Mouse (Mus musculus): ENCODE data around the gene Cyp2j13. TPM values are rescaled to one million over a fixed set of nuclear protein-coding genes. Genes with fewer than 3 reads are reported as not detected.
"Not testable (repeated sequence)": the region's sequence is repeated elsewhere in the genome, so short reads cannot be mapped to it uniquely, and the experiment has no call there.

Gene Cyp2j13
- not detected for total RNA-seq (2021)
- long read RNA-seq, experiment 1, result 0 reads
- long read RNA-seq, experiment 2, result 0 reads

DNA sequence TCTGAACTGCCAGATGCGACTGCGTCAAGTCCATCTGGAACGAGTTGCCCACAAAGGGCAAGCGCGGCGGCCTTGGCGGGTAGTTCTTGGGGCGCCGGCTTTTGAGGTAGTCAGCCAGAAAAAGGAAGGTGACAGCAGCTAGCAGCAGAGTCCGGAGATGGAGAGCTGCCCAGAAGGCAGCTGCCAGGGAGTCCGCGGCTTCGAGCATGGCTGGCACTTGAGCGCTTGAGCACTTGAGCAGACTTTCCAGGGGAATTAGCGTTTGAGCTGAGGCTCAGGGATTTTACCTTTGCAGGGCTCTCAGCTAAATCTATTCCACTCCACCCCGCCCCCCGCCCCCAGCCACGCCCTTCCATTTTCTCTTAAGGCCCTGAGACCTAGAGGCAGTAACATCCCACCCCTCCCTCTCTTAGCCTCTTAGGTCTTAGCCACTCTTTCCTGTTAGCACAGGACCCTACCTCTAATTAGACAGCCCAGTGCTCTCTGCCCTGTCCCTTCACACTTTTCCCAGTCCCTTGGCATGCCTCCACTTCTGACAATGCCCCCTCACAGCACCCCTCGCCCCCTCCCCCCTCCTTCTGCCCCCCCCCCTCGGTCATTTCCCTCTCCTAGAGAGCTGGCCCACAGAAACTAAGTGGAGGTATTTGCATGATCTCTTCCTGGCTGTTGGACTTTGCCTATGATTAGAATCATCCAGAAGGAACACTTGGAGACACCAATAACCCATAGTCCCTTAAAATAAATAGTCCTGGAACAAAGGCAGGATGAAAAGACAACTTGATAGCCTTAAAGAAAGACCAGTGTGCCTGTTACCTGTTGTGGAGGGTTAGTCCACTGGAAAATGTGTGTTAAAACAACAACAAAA, at the start of gene Cyp2j13:
Gene Cyp2j13 (minus strand): TSS at position 286 of the 865 bp plus-strand sequence.
- peak in 1 of 2 experiments; percentile 1 for DNase-seq (ENCODE audit: low spot score in 2 of 2)

DNA sequence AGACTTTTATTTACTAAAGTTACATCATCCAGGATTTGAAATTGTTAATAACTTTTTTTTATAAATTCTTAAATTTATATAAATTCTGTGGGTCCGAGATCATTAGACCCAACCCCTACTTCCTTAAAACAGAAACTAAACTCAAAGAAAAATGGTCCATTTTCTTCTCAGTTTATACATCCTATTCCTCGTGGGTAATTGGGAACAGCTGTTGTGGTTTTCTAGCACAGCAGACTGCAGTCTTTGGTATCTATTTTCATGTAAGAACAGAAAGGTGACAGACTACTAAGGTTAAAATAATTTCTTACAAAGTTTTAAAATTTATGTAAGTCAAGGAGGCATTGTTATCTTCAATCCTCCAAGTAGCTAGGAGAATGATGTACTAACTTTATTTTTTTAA, 19.5 kb upstream of the Cyp2j13 start:
- DNase-seq (ENCODE audit: low spot score in 2 of 2), result no peak

DNA sequence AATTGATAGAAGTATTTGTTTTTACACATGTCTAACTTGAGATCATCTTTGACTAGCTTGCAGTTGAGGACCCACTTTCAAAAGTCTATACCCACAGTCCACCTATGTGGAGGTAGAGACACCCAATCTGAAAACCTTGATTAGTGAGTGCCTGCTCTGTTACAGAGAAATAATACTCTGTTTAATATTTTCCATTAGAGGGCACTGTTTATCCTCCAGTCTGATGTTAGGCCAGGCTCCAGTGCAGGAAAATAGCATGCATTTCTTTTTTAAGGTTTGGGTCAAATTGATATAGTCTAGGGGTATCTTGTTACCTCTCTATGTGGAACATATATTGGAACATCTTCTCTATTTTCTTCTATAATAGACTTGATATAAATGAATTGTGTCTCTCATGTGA, 14.5 kb upstream of the Cyp2j13 start:
- no peak for DNase-seq (ENCODE audit: low spot score in 2 of 2)

DNA sequence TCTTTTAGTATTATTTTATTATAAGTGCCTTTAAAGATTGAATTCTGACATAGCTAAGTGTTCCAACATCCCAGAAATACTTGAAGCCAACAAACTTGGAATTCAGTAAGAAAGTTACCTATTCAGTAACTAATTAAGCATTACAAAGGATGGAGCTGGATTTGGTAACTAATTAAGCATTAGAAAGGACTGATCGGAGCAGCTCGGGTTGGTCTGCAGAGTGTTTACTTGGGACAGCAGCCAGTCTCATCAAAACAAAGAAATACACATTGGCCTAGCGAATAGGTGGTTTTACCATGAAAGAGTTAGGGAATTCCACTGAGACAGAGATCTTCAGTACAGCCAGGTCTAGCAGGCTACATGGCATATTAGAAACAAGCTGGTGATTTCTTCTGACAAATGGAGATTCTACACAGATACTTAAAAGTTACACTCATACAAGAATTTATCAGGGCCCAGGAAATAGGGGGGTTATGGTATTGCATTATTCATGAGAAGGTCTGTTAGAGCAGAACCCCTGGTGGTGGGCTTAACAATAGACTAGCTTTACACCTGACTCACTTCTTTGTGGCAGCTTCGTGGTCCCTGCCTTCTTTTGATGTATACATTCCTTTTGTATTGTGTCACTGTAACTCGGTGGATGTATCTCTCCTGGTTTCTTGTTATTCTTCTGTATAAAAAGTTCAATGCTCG, 12.2 kb upstream of the Cyp2j13 start:
- DNase-seq (ENCODE audit: low spot score in 2 of 2), result not testable (repeated sequence)

DNA sequence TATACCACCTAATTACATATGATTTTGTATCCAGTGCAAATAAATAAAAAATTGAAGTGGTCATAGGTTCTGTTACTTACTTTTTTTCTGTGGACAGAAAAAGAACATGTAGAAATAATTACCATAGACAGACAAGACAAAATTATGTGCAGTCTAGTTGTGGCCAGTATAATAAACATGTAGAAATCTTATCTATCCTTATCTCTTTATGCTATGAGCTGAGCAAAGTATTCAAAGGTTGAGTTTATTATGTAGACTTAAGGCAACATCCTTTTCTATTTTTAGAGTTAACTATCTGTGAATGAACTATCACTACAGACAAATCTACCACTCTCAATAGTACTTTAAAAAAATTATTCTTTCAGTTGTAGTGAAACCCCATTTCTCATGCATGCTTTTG, 962 bp upstream of the Cyp2j13 start:
- DNase-seq (ENCODE audit: low spot score in 2 of 2), result no peak

DNA sequence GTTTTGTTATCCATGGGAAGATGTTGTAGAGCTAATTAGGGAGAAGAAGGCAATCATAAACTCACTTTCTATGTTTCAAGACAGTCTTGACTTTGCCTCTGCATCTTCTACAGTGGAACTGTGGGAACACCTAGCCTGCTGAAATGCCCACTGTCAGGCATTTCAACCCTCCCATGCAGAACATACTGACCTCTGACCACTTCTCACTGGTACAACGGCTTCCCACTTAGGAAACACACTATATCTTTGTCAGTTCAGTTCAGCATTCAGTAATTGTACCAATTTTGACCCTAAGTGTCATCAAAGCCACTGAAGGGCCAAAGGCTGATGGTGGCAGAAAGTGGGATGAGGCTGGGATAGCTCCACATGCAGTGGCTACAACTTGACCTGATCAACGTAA, 15.3 kb downstream of the Cyp2j13 start:
- DNase-seq (ENCODE audit: low spot score in 2 of 2), result no peak

DNA sequence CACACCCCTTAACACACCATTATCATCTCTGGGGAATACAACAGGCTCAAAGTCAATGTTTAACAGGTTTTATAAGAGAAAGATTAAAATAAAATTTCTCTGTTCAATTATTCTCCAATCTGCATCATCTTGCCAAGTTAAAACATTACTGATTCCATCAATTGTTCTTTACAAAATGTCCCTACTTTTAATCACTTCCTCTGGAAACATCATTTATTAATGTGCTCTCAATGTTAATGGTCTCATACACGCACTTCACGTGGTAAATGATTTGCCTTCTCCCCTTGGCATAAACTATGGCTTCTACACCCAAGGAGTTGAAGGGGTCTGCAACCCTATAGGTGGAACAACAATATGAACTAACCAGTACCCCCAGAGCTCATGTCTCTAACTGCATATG, 17.2 kb downstream of the Cyp2j13 start:
- DNase-seq (ENCODE audit: low spot score in 2 of 2), result no peak

DNA sequence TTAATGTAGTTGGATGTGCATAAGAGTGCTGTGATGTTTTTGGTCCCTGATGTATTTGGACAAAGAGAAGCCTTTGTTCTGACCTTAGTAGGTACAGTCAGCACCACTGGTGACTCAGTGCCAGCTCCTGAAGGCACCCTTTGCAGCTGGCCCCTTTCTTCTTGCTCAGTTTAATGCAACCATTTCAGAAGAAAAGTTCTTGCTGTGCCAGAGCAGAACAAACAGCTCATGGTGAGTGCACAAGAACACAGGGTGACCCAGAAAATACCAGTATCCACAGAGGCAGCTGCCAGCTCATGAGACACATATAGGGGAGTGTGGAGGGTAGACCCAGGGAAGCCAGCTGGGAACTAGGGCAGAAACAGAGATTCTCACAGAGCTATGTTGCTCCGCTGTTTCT, 48.9 kb downstream of the Cyp2j13 start:
- DNase-seq (ENCODE audit: low spot score in 2 of 2), result no peak

DNA sequence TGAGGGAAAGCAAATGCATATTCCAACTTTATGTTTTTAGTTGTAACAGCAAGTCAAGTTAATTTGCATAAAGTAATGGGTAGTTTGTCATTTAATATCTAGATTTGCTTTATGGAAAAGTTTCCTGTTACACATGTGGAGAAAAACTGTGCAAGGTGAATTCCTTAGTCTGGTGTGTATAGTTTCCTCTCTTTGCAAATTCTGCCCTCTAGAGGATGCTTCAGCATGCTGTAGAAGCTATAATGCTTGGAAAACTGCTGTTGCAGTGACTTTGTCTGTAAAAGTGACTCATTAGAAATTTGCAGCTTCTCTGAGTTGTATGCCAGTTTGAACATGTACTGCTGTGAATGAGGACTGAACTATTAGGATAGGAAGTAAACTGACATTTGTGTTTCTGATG, 54.5 kb downstream of the Cyp2j13 start:
- DNase-seq (ENCODE audit: low spot score in 2 of 2), result no peak

DNA sequence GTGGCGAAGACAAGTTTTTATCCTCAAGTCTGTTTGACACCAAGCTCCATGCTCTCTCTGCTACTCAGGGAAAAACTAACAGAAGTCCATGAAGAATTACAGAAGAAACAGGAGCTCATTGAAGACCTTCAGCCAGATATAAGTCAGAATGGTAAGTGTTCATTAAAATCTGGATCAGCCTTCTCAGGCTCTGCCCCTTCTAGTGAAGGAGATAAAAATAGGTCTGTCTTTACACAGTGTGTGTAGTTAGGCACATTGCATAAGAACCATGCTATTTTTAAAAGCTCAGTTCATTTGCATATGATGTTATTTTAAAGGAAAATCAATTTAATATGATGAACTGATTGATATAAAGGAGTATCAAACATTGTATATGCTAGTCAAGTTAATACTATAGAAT, 60.5 kb downstream of the Cyp2j13 start:
- DNase-seq (ENCODE audit: low spot score in 2 of 2), result no peak

DNA sequence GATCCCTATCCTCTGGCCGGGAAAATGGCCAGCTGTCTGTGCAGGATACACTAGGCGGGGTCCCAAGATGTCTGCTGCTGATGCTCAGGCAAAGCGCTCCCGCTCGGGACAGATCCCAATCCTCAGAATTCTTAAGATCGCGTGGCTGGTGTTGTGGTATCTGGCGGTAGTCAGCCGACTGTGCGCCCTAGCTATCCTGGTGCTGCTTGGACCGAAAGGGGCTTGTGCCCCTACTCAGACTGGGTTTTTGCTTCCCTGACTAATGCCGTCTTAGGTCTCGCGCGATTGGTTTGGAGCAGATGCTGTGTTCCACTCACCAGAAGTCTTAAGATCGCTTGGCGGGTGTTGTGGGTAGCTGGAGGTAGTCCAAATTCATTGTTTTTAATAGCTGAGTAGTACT, 95.1 kb downstream of the Cyp2j13 start:
- not testable (repeated sequence) for DNase-seq (ENCODE audit: low spot score in 2 of 2)

Other genes starting within 250 kb of the Cyp2j13 start
- gene Hook1, start 110.3 kb downstream of the Cyp2j13 start, total RNA-seq (2021), result 1 to 10 TPM; 8.7 to 9.5 TPM
- gene Cyp2j12, start 63.6 kb upstream of the Cyp2j13 start, total RNA-seq (2021), result under 1 TPM; 0.51 to 0.53 TPM
- gene Cyp2j7, start 159.1 kb upstream of the Cyp2j13 start, total RNA-seq (2021), result not detected

Data from adrenal gland, adult 18-20 months (tissue).